Mouse (Mus musculus) lung, postnatal 0 days (tissue): Measurements from ENCODE around the gene Sec16a. TPM values are rescaled to one million over a fixed set of nuclear protein-coding genes. Genes with fewer than 3 reads are reported as not detected.

Experiments used
- ATAC-seq: fragments of 200-750 bp; cut with Nextera tagmentation; 2 replicates; pipeline ENCODE4 v1.8.0; 2017; ENCODE audit warnings: moderate library complexity
- DNase-seq: peaks from one replicate; pipeline ENCODE4 v3.0.0-alpha.2; 2016; ENCODE audit warnings: low spot score
- H3K27ac ChIP-seq: fragments of 300-500 bp; sonication (generic); 2 replicates; pipeline ENCODE4 v1.5.1; 2014; ENCODE audit warnings: antibody characterized with exemption, mild to moderate bottlenecking, low read length, mixed read lengths
- H3K27me3 ChIP-seq: fragments of 300-500 bp; sonication (generic); replicated peaks from 2 replicates; pipeline ENCODE4 v1.6.1; 2014; ENCODE audit warnings: low read length, mixed read lengths; ENCODE audit not compliant: insufficient read depth
- H3K36me3 ChIP-seq: fragments of 300-500 bp; sonication (generic); 2 replicates; pipeline ENCODE4 v1.6.1; 2014; ENCODE audit warnings: low read length, mixed read lengths; ENCODE audit not compliant: insufficient read depth
- H3K4me1 ChIP-seq: fragments of 300-500 bp; sonication (generic); 2 replicates; pipeline ENCODE4 v1.6.1; 2014; ENCODE audit warnings: antibody characterized with exemption, low read depth, low read length, mixed read lengths; ENCODE audit not compliant: insufficient read depth
- H3K4me2 ChIP-seq: fragments of 300-500 bp; sonication (generic); replicated peaks from 2 replicates; pipeline ENCODE4 v1.6.1; 2014; ENCODE audit warnings: low read depth, mild to moderate bottlenecking, low read length, moderate library complexity, mixed read lengths
- H3K4me3 ChIP-seq: fragments of 300-500 bp; sonication (generic); 2 replicates; pipeline ENCODE4 v1.5.1; 2014; ENCODE audit warnings: low read depth, low read length
- H3K9ac ChIP-seq: fragments of 300-500 bp; sonication (generic); replicated peaks from 2 replicates; pipeline ENCODE4 v1.6.1; 2014; ENCODE audit warnings: low read depth, mild to moderate bottlenecking
- H3K9me3 ChIP-seq: fragments of 300-500 bp; sonication (generic); 2 replicates; pipeline ENCODE4 v1.6.1; 2016; ENCODE audit warnings: low read length, mixed read lengths
- CTCF ChIP-seq: IDR thresholded peaks from 2 replicates; pipeline ENCODE4 v1.5.1; 2016; ENCODE audit warnings: antibody characterized with exemption, mild to moderate bottlenecking
- EP300 ChIP-seq: IDR thresholded peaks from 2 replicates; pipeline ENCODE4 v1.6.1; 2016; ENCODE audit warnings: antibody characterized with exemption, mild to moderate bottlenecking, control low read depth
- WGBS: fragments of 180-500 bp; shearing (Covaris S2); extraction: QIAGEN DNeasy Blood & Tissue Kit; methylation state at CpG from one replicate; pipeline ENCODE4 v1.1.7; 2014; 5-methylcytosine and 5-hydroxymethylcytosine counted together
- polyA plus RNA-seq: library from polyadenylated mRNA; unstranded; fragments of >200 nt; fragmentation: Nextera tagmentation; extraction: Ambion mirVana; gene quantifications from 2 replicates; pipeline ENCODE4 v1.2.1, GENCODE M21; 2015

The Sec16a gene
- polyA plus RNA-seq, 1 experiment from 2014 or later: 10.2 TPM

DNA sequence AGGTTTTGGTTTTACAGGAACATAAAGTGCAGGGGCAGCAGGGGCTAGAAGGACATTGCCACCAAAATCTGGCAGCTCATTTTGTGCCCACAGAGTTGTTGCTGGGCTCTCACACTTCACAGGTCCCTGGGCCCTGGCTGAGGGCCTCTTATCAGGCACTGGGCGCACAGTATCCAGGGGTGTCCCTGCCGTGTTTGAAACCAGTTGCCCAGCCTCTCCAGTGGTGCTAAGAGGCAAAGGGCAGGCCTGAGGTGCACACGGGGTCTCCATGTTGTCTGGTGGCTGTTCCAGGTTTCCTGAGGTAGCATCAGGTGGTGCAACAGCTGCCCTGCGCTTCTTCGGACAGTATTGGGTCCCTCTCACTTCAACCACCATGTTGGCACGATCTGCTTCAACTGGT, 5.3 kb downstream of the Sec16a start:
- H3K27me3 ChIP-seq: no peaks in the 10 kb centered on the region
- no peak for TF ChIP-seq CTCF
- TF ChIP-seq EP300: no peak
- no peak overlapping the region for H3K4me3 ChIP-seq
- H3K9ac ChIP-seq: no peak overlapping the region
- no peak overlapping the region for H3K27ac ChIP-seq
- H3K36me3 ChIP-seq: peaks cover 31% of the 10 kb centered on the region
- H3K4me2 ChIP-seq: no peak overlapping the region
- H3K9me3 ChIP-seq: no peaks in the 10 kb centered on the region
- DNase-seq: no peak
- H3K4me1 ChIP-seq: 0 out of 2 replicates have a peak, but pooled peaks cover 6% of the 10 kb centered on the region
- no peak for ATAC-seq
- WGBS: 84% methylated on average over 6 of the region's 6 CpGs

DNA sequence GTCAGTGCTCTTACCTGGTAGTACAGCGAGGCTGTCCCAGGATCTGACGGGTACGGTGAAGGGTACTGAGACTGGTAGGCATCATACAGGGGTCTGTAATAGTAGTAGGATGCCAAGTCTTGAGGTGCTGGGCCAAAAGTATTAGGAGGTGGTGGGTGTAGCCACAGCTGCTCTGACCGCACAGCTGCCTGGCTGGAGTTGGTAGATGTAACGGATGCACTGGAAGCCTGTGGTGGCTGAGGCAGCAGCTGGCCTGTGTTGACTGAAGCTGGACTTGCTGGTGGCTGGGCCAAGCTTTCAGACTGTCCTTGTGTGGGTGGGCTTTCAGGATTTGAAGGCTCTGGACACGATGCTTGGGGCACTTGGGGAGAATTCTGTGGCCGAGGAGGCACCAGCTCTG, 6.6 kb downstream of the Sec16a start:
- H3K9me3 ChIP-seq: no peaks in the 10 kb centered on the region
- no peaks in the 10 kb centered on the region for H3K27me3 ChIP-seq
- H3K36me3 ChIP-seq: peaks cover 37% of the 10 kb centered on the region
- no peak overlapping the region for H3K9ac ChIP-seq
- H3K27ac ChIP-seq: no peak overlapping the region
- ATAC-seq (no peak), DNase-seq (no peak)
- TF ChIP-seq EP300 (no peak), CTCF (no peak)
- H3K4me2 ChIP-seq: no peak overlapping the region
- no peaks in the 10 kb centered on the region for H3K4me1 ChIP-seq
- no peak overlapping the region for H3K4me3 ChIP-seq
- WGBS: 87% methylated on average over 7 of the region's 7 CpGs

DNA sequence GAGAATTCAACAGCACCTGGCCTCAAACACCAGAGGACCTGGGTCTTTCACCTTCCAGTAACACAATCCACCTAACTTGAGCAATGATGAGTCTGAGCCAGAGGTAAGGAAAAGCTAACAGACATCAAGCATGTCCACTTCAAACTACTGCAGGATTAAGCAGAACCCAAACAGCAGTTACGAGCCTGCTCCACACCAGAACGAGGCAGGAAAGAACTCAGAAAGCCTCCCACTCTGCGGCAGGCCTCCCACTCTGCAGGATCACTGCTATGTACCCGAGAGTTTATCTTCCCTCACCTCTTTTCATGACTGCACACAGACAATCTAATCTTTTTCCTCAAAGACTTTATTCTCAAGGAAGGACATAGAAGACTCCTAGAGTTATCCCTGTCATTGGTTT, 7.8 kb downstream of the Sec16a start:
- H3K9me3 ChIP-seq: no peaks in the 10 kb centered on the region
- TF ChIP-seq EP300 (no peak), CTCF (no peak)
- ATAC-seq (no peak), DNase-seq (no peak)
- no peak overlapping the region for H3K27ac ChIP-seq
- no peaks in the 10 kb centered on the region for H3K27me3 ChIP-seq
- 56% methylated on average over 4 of the region's 4 CpGs for WGBS
- no peaks in the 10 kb centered on the region for H3K4me1 ChIP-seq
- H3K4me2 ChIP-seq: no peak overlapping the region
- H3K9ac ChIP-seq: no peak overlapping the region
- H3K36me3 ChIP-seq: peaks cover 37% of the 10 kb centered on the region
- no peak overlapping the region for H3K4me3 ChIP-seq

DNA sequence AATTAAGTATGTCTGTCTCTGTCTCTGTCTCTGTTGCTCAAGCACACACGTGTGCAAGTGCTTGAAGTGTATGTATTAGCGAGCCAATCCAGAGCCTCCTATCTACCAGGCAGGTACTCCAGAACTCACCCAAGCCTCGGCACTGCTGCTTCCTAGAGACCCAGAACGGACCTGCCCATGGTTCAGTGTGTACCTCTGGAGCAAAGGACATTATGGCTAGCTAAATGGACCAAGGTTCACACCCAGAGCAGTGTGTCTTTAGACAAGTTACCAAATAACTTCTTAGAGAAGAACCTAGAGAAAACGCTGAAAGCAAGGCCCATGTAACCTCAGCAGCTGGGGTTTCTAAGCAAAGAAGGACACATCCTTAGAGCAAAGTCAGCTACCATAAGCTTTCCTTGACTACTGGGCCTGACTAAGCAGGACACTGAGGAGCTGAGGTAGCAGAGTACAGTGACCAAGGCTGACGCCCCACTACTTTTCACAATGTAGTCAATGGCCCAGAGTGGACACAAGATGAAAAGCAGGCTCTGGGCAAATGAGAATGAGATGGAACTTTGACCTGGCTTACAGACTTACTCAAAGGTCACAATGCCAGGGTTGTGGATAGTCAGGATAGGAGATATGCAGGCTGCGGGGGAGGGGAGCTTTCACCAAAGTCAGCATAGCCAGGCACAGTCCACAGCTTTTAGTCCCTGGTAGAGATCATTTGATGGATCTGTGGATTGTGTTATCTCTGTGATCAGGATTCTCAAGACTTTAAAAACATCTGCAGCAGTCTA, 10.0 kb downstream of the Sec16a start:
- no peak overlapping the region for H3K27ac ChIP-seq
- no peaks in the 10 kb centered on the region for H3K9me3 ChIP-seq
- H3K4me3 ChIP-seq: no peak overlapping the region
- no peak overlapping the region for H3K4me2 ChIP-seq
- H3K9ac ChIP-seq: no peak overlapping the region
- H3K4me1 ChIP-seq: no peaks in the 10 kb centered on the region
- no peak for TF ChIP-seq CTCF
- no peaks in the 10 kb centered on the region for H3K27me3 ChIP-seq
- DNase-seq (no peak), ATAC-seq (no peak)
- H3K36me3 ChIP-seq: peaks cover 35% of the 10 kb centered on the region
- WGBS: 88% methylated on average over 7 of the region's 7 CpGs

- ATAC-seq (no peak), DNase-seq (no peak)
- no peak overlapping the region for H3K27ac ChIP-seq
- H3K4me2 ChIP-seq: no peak overlapping the region
- H3K4me1 ChIP-seq: no peaks in the 10 kb centered on the region
- H3K9me3 ChIP-seq: no peaks in the 10 kb centered on the region
- TF ChIP-seq CTCF (no peak), EP300 (no peak)
- no peaks in the 10 kb centered on the region for H3K27me3 ChIP-seq
- WGBS: 94% methylated on average over 5 of the region's 5 CpGs
- no peak overlapping the region for H3K4me3 ChIP-seq
- H3K9ac ChIP-seq: no peak overlapping the region
- peaks cover 62% of the 10 kb centered on the region for H3K36me3 ChIP-seq
These were observed 15.2 kb downstream of the Sec16a start for GRCm38 (mm10) chr2:26429851-26430250.

GRCm38 (mm10) chr2:26424541-26424940, 20.5 kb downstream of the Sec16a start:
- Histone ChIP-seq H3K9me3 (no peaks in the 10 kb centered on the region), H3K4me1 (no peaks in the 10 kb centered on the region), H3K36me3 (peaks cover 80% of the 10 kb centered on the region), H3K27me3 (no peaks in the 10 kb centered on the region), H3K4me2 (no peak overlapping the region), H3K9ac (no peak overlapping the region), H3K27ac (no peak overlapping the region), H3K4me3 (no peak overlapping the region)
- no peak for TF ChIP-seq CTCF
- no peak for TF ChIP-seq EP300
- DNase-seq (no peak), ATAC-seq (no peak)
- 96% methylated on average over 2 of the region's 2 CpGs for WGBS
